Mouse (Mus musculus) adrenal gland, postnatal 36 days (tissue): Measurements from ENCODE around the gene Psmd6. TPM values are rescaled to one million over a fixed set of nuclear protein-coding genes. Genes with fewer than 3 reads are reported as not detected.

Experiments
- DNase-seq, 2 experiments: peaks; one replicate each; pipeline ENCODE4 v3.0.0; 2021; ENCODE audit warnings: mixed read lengths in 1 of 2
- total RNA-seq, 2 experiments: library from RNA; stranded (reverse); gene quantifications; 2 replicates each; pipeline ENCODE4 v1.2.3; 2021

The Psmd6 gene
- total RNA-seq, 2 experiments from 2014 or later = 131 to 142 TPM

GRCm38 (mm10) chr14:14064486-14065141 lies 56.2 kb downstream of the Psmd6 start:
- no peak for DNase-seq

- no peak for DNase-seq
These were observed 57.4 kb downstream of the Psmd6 start for GRCm38 (mm10) chr14:14063382-14063781.

GRCm38 (mm10) chr14:14062531-14063245 lies 58.1 kb downstream of the Psmd6 start:
- no peak for DNase-seq

Other genes starting within 250 kb of the Psmd6 start
- gene Gm281, start 206.5 kb downstream of the Psmd6 start, total RNA-seq = not detected
- gene Atxn7, start 159.5 kb downstream of the Psmd6 start, total RNA-seq = 10 to 100 TPM; 22.0 to 43.8 TPM
- 100 to 1,000 TPM; 121 TPM for gene Thoc7, start 159.1 kb downstream of the Psmd6 start, total RNA-seq
- gene Olfr720, start 65.9 kb upstream of the Psmd6 start, total RNA-seq = not detected
- not detected for gene Olfr31, start 201.8 kb upstream of the Psmd6 start, total RNA-seq
- 10 to 100 TPM in 1 of 2 experiments, 1 to 10 TPM in 1; 7.2 to 11.7 TPM for gene Il3ra, start 225.3 kb upstream of the Psmd6 start, total RNA-seq